In genomic region chr7:140968710-140969109, GRCm38 (mm10) we compare ENCODE assay signal across 20 mouse cellular contexts. TPM values are rescaled to one million over a fixed set of nuclear protein-coding genes. Genes with fewer than 3 reads are reported as not detected.
DNase-seq lines count a peak whose midpoint lies in the region; ATAC-seq and TF ChIP-seq lines count a peak whose summit lies in the region.
"Not testable (repeated sequence)": the region's sequence is repeated elsewhere in the genome, so short reads cannot be mapped to it uniquely, and the experiment has no call there.
"Had no signal": no experiment of that assay in that cellular context is flagged by ENCODE, and none has a peak within 500 bp of the region (broad histone marks: within the 10 kb centered on the region; RNA-seq: fewer than 3 reads in every experiment).

No protein-coding gene starts in this region.

- ATAC-seq in embryonic facial prominence, embryonic 14.5 days (ENCODE audit: low read depth); intestine, embryonic 16.5 days; kidney, embryonic 16.5 days (ENCODE audit: low FRiP score, low TSS enrichment); limb, embryonic 14.5 days (ENCODE audit: low FRiP score, low read depth); lung, postnatal 0 days; stomach, embryonic 14.5 days (ENCODE audit: insufficient number of reproducible peaks, insufficient read depth, low FRiP score, low read depth): not testable (repeated sequence)

- peak overlapping the region; percentile 43; the same call in 1 of the 2 replicates for H3K27ac ChIP-seq in ES-Bruce4 (ENCODE audit: insufficient read depth, low read length)
- not testable (repeated sequence) for H3K27ac ChIP-seq in embryonic facial prominence, embryonic 14.5 days (replicated peaks; ENCODE audit: low read depth, low read length); intestine, embryonic 16.5 days (ENCODE audit: low read length); kidney, embryonic 16.5 days (ENCODE audit: low read length); limb, embryonic 14.5 days (replicated peaks; ENCODE audit: low read depth, low read length); lung, postnatal 0 days (ENCODE audit: low read length)
- H3K27ac ChIP-seq in stomach, embryonic 14.5 days (ENCODE audit: low read length) = peak overlapping the region; percentile 84; the same call in 1 of the 2 replicates

- H3K4me2 ChIP-seq in embryonic facial prominence, embryonic 14.5 days (ENCODE audit: low read depth, low read length) = peak overlapping the region; percentile 33
- H3K4me2 ChIP-seq in intestine, embryonic 16.5 days (ENCODE audit: low read depth, low read length) = peak overlapping the region; percentile 51
- H3K4me2 ChIP-seq in kidney, embryonic 16.5 days (replicated peaks; ENCODE audit: low read depth, low read length) = peak overlapping the region; percentile 44
- H3K4me2 ChIP-seq in limb, embryonic 14.5 days (replicated peaks; ENCODE audit: low read depth, low read length, severe bottlenecking) = peak overlapping the region; percentile 22; the same call in 1 of the 2 replicates
- peak overlapping the region; percentile 43 for H3K4me2 ChIP-seq in lung, postnatal 0 days (replicated peaks; ENCODE audit: low read depth, low read length)
- H3K4me2 ChIP-seq in stomach, embryonic 14.5 days (replicated peaks; ENCODE audit: low read depth, low read length) = peak overlapping the region; percentile 57

- 31% methylated on average over 3 of the region's 3 CpGs for WGBS in embryonic facial prominence, embryonic 14.5 days
- 33% methylated on average over 3 of the region's 3 CpGs for WGBS in intestine, embryonic 16.5 days
- WGBS in kidney, embryonic 16.5 days = 26% methylated on average over 3 of the region's 3 CpGs
- 32% methylated on average over 3 of the region's 3 CpGs for WGBS in limb, embryonic 14.5 days
- WGBS in lung, postnatal 0 days = 36% methylated on average over 3 of the region's 3 CpGs
- WGBS in stomach, embryonic 14.5 days = 16% methylated on average over 3 of the region's 3 CpGs

- H3K9ac ChIP-seq in ES-Bruce4 (ENCODE audit: low read depth, poor library complexity, severe bottlenecking) = peak overlapping the region; percentile 84
- H3K9ac ChIP-seq in embryonic facial prominence, embryonic 14.5 days (ENCODE audit: low read depth, low read length); kidney, embryonic 16.5 days (replicated peaks; ENCODE audit: low read length); limb, embryonic 14.5 days (ENCODE audit: low read depth, low read length, severe bottlenecking); stomach, embryonic 14.5 days (replicated peaks; ENCODE audit: low read depth, low read length): not testable (repeated sequence)
- H3K9ac ChIP-seq in intestine, embryonic 16.5 days (ENCODE audit: low read depth, low read length) = 0 out of 2 replicates have a peak overlapping the region, but pooled peaks have one; percentile 3
- peak overlapping the region; percentile 29; the same call in 1 of the 2 replicates for H3K9ac ChIP-seq in lung, postnatal 0 days (replicated peaks; ENCODE audit: low read depth)

- not testable (repeated sequence) for DNase-seq in embryonic facial prominence, embryonic 14.5 days (ENCODE audit: low spot score); limb, embryonic 14.5 days (ENCODE audit: low spot score); lung, postnatal 0 days (ENCODE audit: low spot score)

- not testable (repeated sequence) for H3K9me3 ChIP-seq in ES-Bruce4 (replicated peaks; ENCODE audit: control insufficient read depth, insufficient read depth, low read length, poor library complexity, severe bottlenecking); embryonic facial prominence, embryonic 14.5 days (ENCODE audit: control insufficient read depth, low read length); intestine, embryonic 16.5 days (ENCODE audit: control insufficient read depth, low read length); kidney, embryonic 16.5 days (ENCODE audit: low read length); limb, embryonic 14.5 days (ENCODE audit: control insufficient read depth, low read length); lung, postnatal 0 days (ENCODE audit: low read length); stomach, embryonic 14.5 days (ENCODE audit: control insufficient read depth, low read depth, low read length)

- not testable (repeated sequence) for H3K36me3 ChIP-seq in ES-Bruce4 (ENCODE audit: control insufficient read depth, insufficient read depth, low read length, poor library complexity, severe bottlenecking); embryonic facial prominence, embryonic 14.5 days (ENCODE audit: control insufficient read depth, insufficient read depth, low read length); intestine, embryonic 16.5 days (ENCODE audit: control insufficient read depth, insufficient read depth, low read length); kidney, embryonic 16.5 days (ENCODE audit: insufficient read depth, low read length); limb, embryonic 14.5 days (ENCODE audit: control insufficient read depth, insufficient read depth, low read length); lung, postnatal 0 days (ENCODE audit: insufficient read depth, low read length); stomach, embryonic 14.5 days (ENCODE audit: control insufficient read depth, insufficient read depth, low read length)

- peak overlapping the region; percentile 58 for H3K4me3 ChIP-seq in ES-Bruce4 (ENCODE audit: low read depth, low read length)
- not testable (repeated sequence) for H3K4me3 ChIP-seq in embryonic facial prominence, embryonic 14.5 days (ENCODE audit: low read depth, low read length); kidney, embryonic 16.5 days (ENCODE audit: low read length); limb, embryonic 14.5 days (replicated peaks; ENCODE audit: low read length)
- peak overlapping the region; percentile 17; the same call in 1 of the 2 replicates for H3K4me3 ChIP-seq in intestine, embryonic 16.5 days (ENCODE audit: low read length)
- peak overlapping the region; percentile 26 for H3K4me3 ChIP-seq in lung, postnatal 0 days (ENCODE audit: low read depth, low read length)
- H3K4me3 ChIP-seq in stomach, embryonic 14.5 days (ENCODE audit: low read depth, low read length) = peak overlapping the region; percentile 26; the same call in 1 of the 2 replicates

- not testable (repeated sequence) for TF ChIP-seq EP300 in ES-Bruce4 (IDR thresholded peaks at IDR 0.05; ENCODE audit: insufficient read depth, low read depth, low read length); lung, postnatal 0 days (IDR thresholded peaks at IDR 0.05)

- not testable (repeated sequence) for H3K27me3 ChIP-seq in ES-Bruce4 (ENCODE audit: control insufficient read depth, insufficient read depth, low read length, poor library complexity, severe bottlenecking); embryonic facial prominence, embryonic 14.5 days (replicated peaks; ENCODE audit: control insufficient read depth, insufficient read depth, low read length); intestine, embryonic 16.5 days (replicated peaks; ENCODE audit: control insufficient read depth, insufficient read depth, low read length); kidney, embryonic 16.5 days (ENCODE audit: insufficient read depth, low read length); limb, embryonic 14.5 days (ENCODE audit: control insufficient read depth, insufficient read depth, low read length); lung, postnatal 0 days (replicated peaks; ENCODE audit: insufficient read depth, low read length); stomach, embryonic 14.5 days (ENCODE audit: control insufficient read depth, insufficient read depth, low read length)

- TF ChIP-seq CTCF in ES-Bruce4 (IDR thresholded peaks at IDR 0.05; ENCODE audit: low read depth, low read length); lung, postnatal 0 days (IDR thresholded peaks at IDR 0.05): not testable (repeated sequence)

- TF ChIP-seq POLR2A in ES-Bruce4 (IDR thresholded peaks at IDR 0.05; ENCODE audit: insufficient read depth, low read length); limb, embryonic 14.5 days (IDR thresholded peaks at IDR 0.05; ENCODE audit: borderline replicate concordance, extremely low read depth, insufficient read depth, insufficient read length): not testable (repeated sequence)

- H3K4me1 ChIP-seq in ES-Bruce4 (ENCODE audit: control insufficient read depth, insufficient read depth, low read length); lung, postnatal 0 days (ENCODE audit: insufficient read depth, low read depth, low read length): not testable (repeated sequence)
- peaks cover 23% of the 10 kb centered on the region for H3K4me1 ChIP-seq in embryonic facial prominence, embryonic 14.5 days (ENCODE audit: control insufficient read depth, insufficient read depth, low read length)
- peaks cover 30% of the 10 kb centered on the region for H3K4me1 ChIP-seq in intestine, embryonic 16.5 days (ENCODE audit: control insufficient read depth, insufficient read depth, low read length)
- H3K4me1 ChIP-seq in kidney, embryonic 16.5 days (ENCODE audit: insufficient read depth, low read length) = peaks cover 40% of the 10 kb centered on the region
- H3K4me1 ChIP-seq in limb, embryonic 14.5 days (ENCODE audit: control insufficient read depth, insufficient read depth, low read length) = peaks cover 21% of the 10 kb centered on the region
- peaks cover 40% of the 10 kb centered on the region for H3K4me1 ChIP-seq in stomach, embryonic 14.5 days (ENCODE audit: control insufficient read depth, insufficient read depth, low read length)

RNA-seq across cellular contexts. Expression of gene Ifitm1, which starts 1.7 kb away (rescaled TPM):
- polyA plus RNA-seq in ES-Bruce4 (2011; ENCODE audit: insufficient read depth, insufficient read length, low read depth, missing spikeins) = 501 and 504 TPM in 2 replicates
- polyA plus RNA-seq in embryonic facial prominence, embryonic 14.5 days (2014; fragmentation: Nextera tagmentation; extraction: Ambion mirVana) = 63.4 and 76.6 TPM in 2 replicates
- polyA plus RNA-seq in intestine, embryonic 16.5 days (2015; fragmentation: Nextera tagmentation; extraction: Ambion mirVana) = 117 and 123 TPM in 2 replicates
- polyA plus RNA-seq in kidney, embryonic 16.5 days (2015; fragmentation: Nextera tagmentation; extraction: Ambion mirVana) = 64.6 and 72.4 TPM in 2 replicates
- polyA plus RNA-seq in limb, embryonic 14.5 days (2012; rRNA removed) = 68.1 and 115 TPM in 2 replicates
- 55.4 and 66.7 TPM in 2 replicates for polyA plus RNA-seq in limb, embryonic 14.5 days (2014; fragmentation: Nextera tagmentation; extraction: Ambion mirVana)
- 402 and 510 TPM in 2 replicates for polyA plus RNA-seq in lung, postnatal 0 days (2015; fragmentation: Nextera tagmentation; extraction: Ambion mirVana)
- polyA plus RNA-seq in stomach, embryonic 14.5 days (2014; fragmentation: Nextera tagmentation; extraction: Ambion mirVana) = 241 and 289 TPM in 2 replicates
- polyA plus RNA-seq: CD4-positive, CD25-positive, alpha-beta regulatory T cell, adult 4 months had no signal

RNA-seq across cellular contexts. Expression of gene Ifitm2, which starts 12.9 kb away (rescaled TPM):
- 720 and 786 TPM in 2 replicates for polyA plus RNA-seq in ES-Bruce4 (2011; ENCODE audit: insufficient read depth, insufficient read length, low read depth, missing spikeins)
- polyA plus RNA-seq in embryonic facial prominence, embryonic 14.5 days (2014; fragmentation: Nextera tagmentation; extraction: Ambion mirVana) = 1,406 and 1,438 TPM in 2 replicates
- polyA plus RNA-seq in intestine, embryonic 16.5 days (2015; fragmentation: Nextera tagmentation; extraction: Ambion mirVana) = 1,203 and 1,252 TPM in 2 replicates
- 991 and 995 TPM in 2 replicates for polyA plus RNA-seq in kidney, embryonic 16.5 days (2015; fragmentation: Nextera tagmentation; extraction: Ambion mirVana)
- polyA plus RNA-seq in limb, embryonic 14.5 days (2012; rRNA removed) = 1,234 and 1,466 TPM in 2 replicates
- polyA plus RNA-seq in limb, embryonic 14.5 days (2014; fragmentation: Nextera tagmentation; extraction: Ambion mirVana) = 1,822 and 1,827 TPM in 2 replicates
- polyA plus RNA-seq in lung, postnatal 0 days (2015; fragmentation: Nextera tagmentation; extraction: Ambion mirVana) = 1,373 and 1,710 TPM in 2 replicates
- polyA plus RNA-seq in stomach, embryonic 14.5 days (2014; fragmentation: Nextera tagmentation; extraction: Ambion mirVana) = 1,395 and 1,501 TPM in 2 replicates

RNA-seq across cellular contexts. Expression of gene Gm45717, which starts 13.0 kb away (rescaled TPM):
- polyA plus RNA-seq in ES-Bruce4 (2011; ENCODE audit: insufficient read depth, insufficient read length, low read depth, missing spikeins) = 3.1 TPM in 1 of 2 replicates, not detected in the other
- 0.89 TPM in 1 of 2 replicates, not detected in the other for polyA plus RNA-seq in embryonic facial prominence, embryonic 14.5 days (2014; fragmentation: Nextera tagmentation; extraction: Ambion mirVana)
- polyA plus RNA-seq in intestine, embryonic 16.5 days (2015; fragmentation: Nextera tagmentation; extraction: Ambion mirVana) = 1.0 TPM in 1 of 2 replicates, not detected in the other
- 0.76 TPM in 1 of 2 replicates, not detected in the other for polyA plus RNA-seq in kidney, embryonic 16.5 days (2015; fragmentation: Nextera tagmentation; extraction: Ambion mirVana)
- polyA plus RNA-seq in limb, embryonic 14.5 days (2012; rRNA removed) = not detected in 2 replicates
- polyA plus RNA-seq in limb, embryonic 14.5 days (2014; fragmentation: Nextera tagmentation; extraction: Ambion mirVana) = not detected in 2 replicates
- polyA plus RNA-seq in lung, postnatal 0 days (2015; fragmentation: Nextera tagmentation; extraction: Ambion mirVana) = 0.31 TPM in 1 of 2 replicates, not detected in the other
- not detected in 2 replicates for polyA plus RNA-seq in stomach, embryonic 14.5 days (2014; fragmentation: Nextera tagmentation; extraction: Ambion mirVana)
- polyA plus RNA-seq: embryonic facial prominence, embryonic 11.5 days; erythroblast, embryonic 14.5 days; forebrain, embryonic 11.5 days; forebrain, embryonic 16.5 days; heart, adult 2 months; heart, embryonic 12.5 days; heart, postnatal 0 days; hindbrain, embryonic 13.5 days; liver, embryonic 11.5 days; liver, embryonic 16.5 days; macrophage; midbrain, embryonic 15.5 days had no signal

RNA-seq across cellular contexts. Expression of gene Ifitm5, which starts 18.6 kb away (rescaled TPM):
- 1.8 and 3.9 TPM in 2 replicates for polyA plus RNA-seq in ES-Bruce4 (2011; ENCODE audit: insufficient read depth, insufficient read length, low read depth, missing spikeins)
- polyA plus RNA-seq in embryonic facial prominence, embryonic 14.5 days (2014; fragmentation: Nextera tagmentation; extraction: Ambion mirVana) = 108 and 179 TPM in 2 replicates
- 2.0 and 2.4 TPM in 2 replicates for polyA plus RNA-seq in intestine, embryonic 16.5 days (2015; fragmentation: Nextera tagmentation; extraction: Ambion mirVana)
- 4.2 and 5.8 TPM in 2 replicates for polyA plus RNA-seq in kidney, embryonic 16.5 days (2015; fragmentation: Nextera tagmentation; extraction: Ambion mirVana)
- 30.9 and 34.4 TPM in 2 replicates for polyA plus RNA-seq in limb, embryonic 14.5 days (2012; rRNA removed)
- polyA plus RNA-seq in limb, embryonic 14.5 days (2014; fragmentation: Nextera tagmentation; extraction: Ambion mirVana) = 32.3 and 44.3 TPM in 2 replicates
- 1.6 and 1.8 TPM in 2 replicates for polyA plus RNA-seq in lung, postnatal 0 days (2015; fragmentation: Nextera tagmentation; extraction: Ambion mirVana)
- 2.0 and 2.6 TPM in 2 replicates for polyA plus RNA-seq in stomach, embryonic 14.5 days (2014; fragmentation: Nextera tagmentation; extraction: Ambion mirVana)
- polyA plus RNA-seq: CD4-positive, CD25-positive, alpha-beta regulatory T cell, adult 4 months; erythroblast, embryonic 14.5 days; forebrain, embryonic 11.5 days had no signal

RNA-seq across cellular contexts. Expression of gene Pgghg, which starts 27.5 kb away (rescaled TPM):
- 9.4 and 9.7 TPM in 2 replicates for polyA plus RNA-seq in ES-Bruce4 (2011; ENCODE audit: insufficient read depth, insufficient read length, low read depth, missing spikeins)
- 22.7 and 25.5 TPM in 2 replicates for polyA plus RNA-seq in embryonic facial prominence, embryonic 14.5 days (2014; fragmentation: Nextera tagmentation; extraction: Ambion mirVana)
- polyA plus RNA-seq in intestine, embryonic 16.5 days (2015; fragmentation: Nextera tagmentation; extraction: Ambion mirVana) = 23.4 and 23.6 TPM in 2 replicates
- 25.3 and 26.6 TPM in 2 replicates for polyA plus RNA-seq in kidney, embryonic 16.5 days (2015; fragmentation: Nextera tagmentation; extraction: Ambion mirVana)
- 52.8 and 68.8 TPM in 2 replicates for polyA plus RNA-seq in limb, embryonic 14.5 days (2012; rRNA removed)
- 26.7 and 31.3 TPM in 2 replicates for polyA plus RNA-seq in limb, embryonic 14.5 days (2014; fragmentation: Nextera tagmentation; extraction: Ambion mirVana)
- polyA plus RNA-seq in lung, postnatal 0 days (2015; fragmentation: Nextera tagmentation; extraction: Ambion mirVana) = 12.7 and 14.4 TPM in 2 replicates
- 28.7 and 31.0 TPM in 2 replicates for polyA plus RNA-seq in stomach, embryonic 14.5 days (2014; fragmentation: Nextera tagmentation; extraction: Ambion mirVana)
